Mouse (Mus musculus) urinary bladder, adult 2 months (tissue): ENCODE results near the gene Atp6v1a. TPM values are rescaled to one million over a fixed set of nuclear protein-coding genes. Genes with fewer than 3 reads are reported as not detected.

ENCODE experiments used
- DNase-seq: peaks from one replicate; pipeline ENCODE4 v3.0.0; 2022; ENCODE audit warnings: low spot score
- polyA plus RNA-seq: library from polyadenylated mRNA; depleted of rRNA; stranded (reverse); fragments of >200 nt; gene quantifications from 2 replicates; pipeline ENCODE4 v1.2.3, GENCODE M21; 2012; rRNA removed

The Atp6v1a gene
- polyA plus RNA-seq, 1 experiment = 40.5 TPM

DNA sequence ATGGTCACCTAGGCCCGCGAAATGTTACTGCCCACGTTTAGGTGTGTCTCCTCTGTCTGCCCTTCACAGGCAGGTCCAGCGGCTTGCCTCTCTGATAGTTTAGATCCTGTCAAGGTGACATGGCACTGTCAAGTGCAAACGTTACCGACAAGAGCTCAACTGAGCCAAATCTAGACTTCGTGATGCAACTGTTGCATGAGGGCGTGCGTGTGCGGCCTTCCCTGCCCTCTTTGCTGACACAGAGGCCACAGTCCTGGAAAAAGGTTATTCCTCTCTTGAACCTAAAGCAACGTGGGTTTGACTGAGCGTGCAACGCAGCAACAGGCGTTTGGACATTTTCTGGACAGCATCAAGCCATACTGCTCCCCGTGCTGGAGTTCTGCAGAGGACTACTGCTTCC, 78.2 kb downstream of the Atp6v1a start:
- no peak for DNase-seq

DNA sequence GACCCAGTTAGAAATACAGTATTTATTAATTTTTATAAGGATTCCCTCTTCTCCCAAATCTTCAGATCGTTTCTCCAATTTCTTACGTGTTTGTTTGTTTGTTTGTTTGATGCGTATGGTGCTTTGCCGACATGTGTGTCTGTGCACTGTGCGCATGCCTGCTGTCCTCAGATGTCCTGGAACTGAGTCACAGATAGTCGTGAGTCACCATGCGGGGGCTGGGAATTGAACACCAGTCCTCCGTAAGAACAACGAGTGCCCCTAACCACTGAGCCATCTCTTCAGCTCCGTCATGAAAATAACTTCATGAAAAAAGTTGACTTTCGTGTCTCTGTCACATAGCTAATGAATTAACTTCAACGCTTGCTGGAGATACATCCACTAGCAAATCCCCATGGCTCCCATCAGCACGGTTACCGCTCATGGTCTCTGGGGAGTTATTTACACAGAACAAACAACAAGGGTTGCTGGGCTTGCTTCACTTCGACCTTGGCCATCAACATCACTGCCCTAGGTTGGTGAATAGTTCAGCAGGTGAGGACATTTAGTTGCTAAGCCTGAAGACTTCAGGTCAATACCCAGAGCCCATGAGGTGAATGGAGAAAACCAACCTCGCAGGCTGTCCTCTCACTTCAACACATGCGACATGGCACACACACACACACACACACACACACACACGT, 78.8 kb downstream of the Atp6v1a start:
- no peak for DNase-seq

- DNase-seq = no peak
Measured at GRCm38 (mm10) chr16:44058745-44059144, 80.8 kb downstream of the Atp6v1a start.

DNA sequence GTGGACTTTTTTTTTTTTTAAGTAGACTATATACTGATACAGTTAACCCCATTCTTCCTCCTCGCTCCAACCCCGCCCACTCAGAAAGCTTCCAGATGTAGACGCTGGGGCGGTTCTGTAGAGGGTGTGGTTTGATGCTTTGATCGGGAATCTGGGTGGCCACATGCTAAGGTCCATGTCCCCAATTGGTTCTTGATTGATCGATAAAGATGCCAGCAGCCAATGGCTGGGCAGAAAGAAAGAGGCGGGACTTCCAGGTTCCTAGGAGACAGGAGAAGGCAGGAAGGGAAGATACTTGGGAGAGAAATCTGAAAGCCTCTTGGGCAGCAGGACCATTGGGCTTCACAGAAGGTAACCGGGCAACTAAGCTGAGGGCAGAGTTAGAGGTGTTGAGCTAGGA, 83.7 kb downstream of the Atp6v1a start:
- DNase-seq = no peak

- DNase-seq = no peak
Measured at GRCm38 (mm10) chr16:44053265-44053664, 86.2 kb downstream of the Atp6v1a start.

- DNase-seq = no peak
Measured at GRCm38 (mm10) chr16:44052390-44052789, 87.1 kb downstream of the Atp6v1a start.

DNA sequence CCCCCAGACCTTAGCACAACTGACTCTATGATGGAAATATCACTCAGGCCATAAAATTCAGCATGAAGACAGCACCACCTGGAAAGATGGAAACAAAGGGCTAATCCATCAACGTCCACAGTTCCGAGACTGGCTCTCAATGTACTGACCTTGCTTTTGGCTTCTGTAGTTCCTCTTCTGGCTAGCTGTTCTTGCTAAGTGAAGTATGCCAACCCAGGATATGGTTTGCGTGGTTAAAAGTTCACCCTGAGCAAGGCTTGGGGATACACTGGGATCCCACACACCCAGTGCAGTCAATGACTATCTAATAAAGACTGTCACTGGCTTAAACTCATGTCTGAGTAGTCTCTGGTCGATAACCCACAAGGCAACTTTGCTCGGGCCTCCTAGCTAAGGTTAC, 89.4 kb downstream of the Atp6v1a start:
- DNase-seq = no peak

- DNase-seq = no peak
Measured at GRCm38 (mm10) chr16:44039112-44039511, 100.4 kb downstream of the Atp6v1a start.

Other genes with a start within 250 kb of the Atp6v1a start
- gene Ccdc191, start 249.9 kb downstream of the Atp6v1a start, polyA plus RNA-seq = 4.2 and 7.5 TPM in 2 replicates
- 27.9 and 31.9 TPM in 2 replicates for gene Qtrt2, start 212.9 kb downstream of the Atp6v1a start, polyA plus RNA-seq
- 1.3 and 1.9 TPM in 2 replicates for gene Zdhhc23, start 159.9 kb downstream of the Atp6v1a start, polyA plus RNA-seq
- 6.6 and 6.9 TPM in 2 replicates for gene Gramd1c, start 76.4 kb downstream of the Atp6v1a start, polyA plus RNA-seq
- gene Naa50, start 125 bp upstream of the Atp6v1a start, polyA plus RNA-seq = 20.7 and 31.9 TPM in 2 replicates
- gene Usf3, start 33.5 kb upstream of the Atp6v1a start, polyA plus RNA-seq = 8.6 and 10.7 TPM in 2 replicates
- gene Sidt1, start 193.5 kb upstream of the Atp6v1a start, polyA plus RNA-seq = 35.5 and 39.2 TPM in 2 replicates
- 27.1 and 41.0 TPM in 2 replicates for gene Spice1, start 207.4 kb upstream of the Atp6v1a start, polyA plus RNA-seq